Mouse (Mus musculus) CD4-positive, CD25-positive, alpha-beta regulatory T cell, adult 4 months (primary cell): ENCODE data around the gene Ntrk3. TPM values are rescaled to one million over a fixed set of nuclear protein-coding genes. Genes with fewer than 3 reads are reported as not detected.

Experiments
- ATAC-seq: one replicate; pipeline ENCODE4 v1.8.0; 2017
- polyA plus RNA-seq, 2 experiments: library from polyadenylated mRNA; unstranded; fragments of 100-300 nt; shearing (Covaris generic); gene quantifications; one replicate each; pipeline ENCODE4 v1.2.1; 2017

The Ntrk3 gene
- polyA plus RNA-seq, 2 experiments from 2014 or later = 7.9 to 13.4 TPM

- ATAC-seq = peak; percentile 23
Measured at GRCm38 (mm10) chr7:78578461-78579359, 159.1 kb downstream of the Ntrk3 start.

- ATAC-seq = no peak
Measured at GRCm38 (mm10) chr7:78578111-78578460, 159.7 kb downstream of the Ntrk3 start.

GRCm38 (mm10) chr7:78577462-78578110, 160.2 kb downstream of the Ntrk3 start:
- ATAC-seq = peak; percentile 23

- no peak for ATAC-seq
Measured at GRCm38 (mm10) chr7:78576706-78577461, 160.9 kb downstream of the Ntrk3 start.

GRCm38 (mm10) chr7:78576169-78576568, 161.6 kb downstream of the Ntrk3 start:
- no peak for ATAC-seq

- no peak for ATAC-seq
Measured at GRCm38 (mm10) chr7:78575556-78575955, 162.3 kb downstream of the Ntrk3 start.

GRCm38 (mm10) chr7:78571196-78571595, 166.6 kb downstream of the Ntrk3 start:
- ATAC-seq = no peak

- ATAC-seq = no peak
Measured at GRCm38 (mm10) chr7:78569255-78569618, 168.6 kb downstream of the Ntrk3 start.

GRCm38 (mm10) chr7:78568411-78569254, 169.2 kb downstream of the Ntrk3 start:
- peak; percentile 81 for ATAC-seq

- peak; percentile 64 for ATAC-seq
Measured at GRCm38 (mm10) chr7:78566617-78567016, 171.2 kb downstream of the Ntrk3 start.

GRCm38 (mm10) chr7:78565386-78565785, 172.4 kb downstream of the Ntrk3 start:
- ATAC-seq = no peak

GRCm38 (mm10) chr7:78558503-78558902, 179.3 kb downstream of the Ntrk3 start:
- ATAC-seq = no peak

- no peak for ATAC-seq
Measured at GRCm38 (mm10) chr7:78555532-78555931, 182.3 kb downstream of the Ntrk3 start.

- ATAC-seq = no peak
Measured at GRCm38 (mm10) chr7:78549461-78549860, 188.4 kb downstream of the Ntrk3 start.

GRCm38 (mm10) chr7:78548721-78549120, 189.1 kb downstream of the Ntrk3 start:
- ATAC-seq = no peak

GRCm38 (mm10) chr7:78546551-78546950, 191.3 kb downstream of the Ntrk3 start:
- ATAC-seq = no peak

- ATAC-seq = no peak
Measured at GRCm38 (mm10) chr7:78542468-78542867, 195.3 kb downstream of the Ntrk3 start.

- no peak for ATAC-seq
Measured at GRCm38 (mm10) chr7:78530286-78530685, 207.5 kb downstream of the Ntrk3 start.

GRCm38 (mm10) chr7:78528008-78528407, 209.8 kb downstream of the Ntrk3 start:
- ATAC-seq = no peak

- ATAC-seq = no peak
Measured at GRCm38 (mm10) chr7:78527564-78527963, 210.2 kb downstream of the Ntrk3 start.

- no peak for ATAC-seq
Measured at GRCm38 (mm10) chr7:78520243-78520927, 217.4 kb downstream of the Ntrk3 start.

- ATAC-seq = no peak
Measured at GRCm38 (mm10) chr7:78519689-78520088, 218.1 kb downstream of the Ntrk3 start.
